Mouse (Mus musculus): ENCODE data around the gene Rassf6.

Rassf6 gene

DNA sequence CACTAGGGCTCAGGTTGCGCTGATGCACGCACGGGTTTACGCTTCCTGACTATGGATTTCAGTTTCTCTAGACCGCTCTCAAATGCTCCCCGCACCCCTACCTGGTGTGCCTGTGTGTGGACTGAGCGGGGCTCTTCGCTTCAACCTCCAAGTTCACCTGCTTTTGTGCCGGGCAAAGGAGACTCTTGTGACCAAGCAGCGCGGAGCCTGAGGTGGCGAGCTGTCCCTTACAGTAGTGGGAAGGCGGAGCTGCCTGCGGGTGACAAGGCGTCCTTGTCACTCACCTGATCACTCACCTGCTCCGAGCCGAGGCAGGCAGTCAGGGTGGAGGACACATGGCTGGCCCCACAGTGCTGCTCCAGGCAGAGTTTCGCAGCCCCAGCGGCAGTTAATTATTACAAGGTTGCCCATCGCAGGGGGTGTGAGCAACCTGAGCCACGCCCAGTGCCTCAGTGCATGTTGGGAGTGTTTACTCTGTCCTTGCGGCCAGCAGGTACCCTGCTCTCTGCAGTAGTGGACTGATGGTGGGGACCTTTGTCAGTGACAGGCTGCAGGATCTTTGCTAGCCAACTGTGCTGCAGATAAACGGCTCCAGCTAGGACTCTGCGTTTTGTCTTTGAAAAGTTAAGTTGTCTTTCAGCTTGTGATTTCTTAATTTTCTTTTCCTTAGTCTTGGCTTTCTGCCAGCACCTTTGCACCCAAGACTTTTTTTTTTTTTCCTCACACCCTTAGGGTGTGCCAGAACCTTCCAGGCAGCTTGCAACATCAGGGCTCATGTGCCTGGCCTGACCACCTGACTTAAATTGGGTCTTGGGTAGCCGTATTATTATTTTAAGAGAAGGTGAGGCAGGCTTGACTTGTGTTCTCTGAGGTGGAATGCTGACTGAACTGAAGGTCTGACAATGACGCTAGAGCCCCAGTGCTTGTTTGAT lies at the start of gene Rassf6:
Gene Rassf6, minus strand, starts transcription at position 372 of the 932 bp plus-strand sequence.
- no peak for DNase-seq (ENCODE audit: low spot score in 2 of 2)

DNA sequence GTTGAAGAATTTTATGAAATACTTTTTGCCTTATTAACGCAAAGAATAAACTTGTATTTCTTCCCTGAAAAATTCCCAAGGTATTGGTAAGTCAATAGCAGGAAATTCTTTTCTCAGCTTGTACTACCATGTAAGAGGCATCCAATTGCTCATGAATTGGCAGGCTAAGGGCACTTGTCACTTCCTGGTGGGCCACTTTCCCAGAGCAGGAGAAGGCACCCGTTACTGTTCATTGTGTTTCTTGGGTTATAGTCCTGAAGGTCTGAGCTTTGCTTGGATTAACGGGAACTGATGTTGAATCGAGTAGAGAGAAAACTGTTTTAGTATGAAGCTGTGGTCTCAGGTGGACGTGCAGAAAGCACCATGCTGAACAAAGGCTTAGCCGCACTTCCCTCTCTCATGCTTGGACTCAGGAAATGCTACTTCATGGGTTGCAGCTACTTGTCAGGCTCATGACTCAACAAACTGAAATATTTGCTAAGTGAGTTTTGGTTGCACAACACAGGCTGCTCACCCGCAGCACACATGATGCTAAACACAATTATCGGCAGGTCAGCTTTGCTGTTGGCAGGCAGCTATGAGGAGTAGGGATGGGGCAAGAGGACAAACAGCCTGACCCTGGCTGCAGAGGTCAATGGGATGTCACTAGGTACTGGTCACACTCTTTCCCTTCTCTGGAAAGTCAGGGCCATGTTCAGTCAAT lies 49.1 kb upstream of the Rassf6 start:
- DNase-seq (ENCODE audit: low spot score in 2 of 2), result no peak

DNA sequence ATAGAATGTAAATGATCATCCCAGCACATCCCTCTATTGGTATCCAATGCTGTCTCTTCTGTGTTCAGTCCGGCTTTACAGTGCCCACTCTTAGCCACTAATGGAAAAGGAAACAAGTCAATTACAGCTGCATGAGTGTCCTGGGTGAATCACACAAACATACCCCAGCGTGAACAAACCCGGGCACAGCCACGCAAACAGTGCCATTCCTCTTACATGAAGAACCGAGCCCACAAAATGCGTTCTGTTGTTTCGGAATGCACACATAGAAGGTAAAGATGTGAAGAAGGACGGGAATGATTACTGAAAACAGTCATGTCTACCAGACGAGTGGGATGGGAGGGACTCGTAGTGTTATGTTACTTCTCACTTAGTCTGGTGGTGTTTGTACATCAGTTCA lies 47.5 kb upstream of the Rassf6 start:
- DNase-seq (ENCODE audit: low spot score in 2 of 2), result no peak

DNA sequence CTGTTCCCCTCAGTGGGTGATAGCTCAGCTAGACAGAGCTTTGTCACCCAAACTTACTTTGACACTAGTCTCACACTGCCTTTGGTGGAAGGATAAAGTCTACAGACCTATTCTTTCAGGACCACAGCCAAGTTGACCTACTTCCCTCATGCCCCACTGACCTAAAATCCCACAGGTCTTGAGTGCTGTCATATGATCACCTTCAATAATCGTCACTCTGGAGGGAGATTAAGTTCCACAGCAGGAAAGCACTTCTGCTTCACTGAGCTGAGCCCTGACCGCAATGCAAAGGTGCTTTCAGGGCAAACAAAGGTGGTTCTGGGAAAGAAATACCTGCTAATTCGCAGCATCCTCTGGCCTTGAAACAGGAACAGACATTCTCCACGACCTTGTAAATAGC lies 44.5 kb upstream of the Rassf6 start:
- DNase-seq (ENCODE audit: low spot score in 2 of 2), result no peak

DNA sequence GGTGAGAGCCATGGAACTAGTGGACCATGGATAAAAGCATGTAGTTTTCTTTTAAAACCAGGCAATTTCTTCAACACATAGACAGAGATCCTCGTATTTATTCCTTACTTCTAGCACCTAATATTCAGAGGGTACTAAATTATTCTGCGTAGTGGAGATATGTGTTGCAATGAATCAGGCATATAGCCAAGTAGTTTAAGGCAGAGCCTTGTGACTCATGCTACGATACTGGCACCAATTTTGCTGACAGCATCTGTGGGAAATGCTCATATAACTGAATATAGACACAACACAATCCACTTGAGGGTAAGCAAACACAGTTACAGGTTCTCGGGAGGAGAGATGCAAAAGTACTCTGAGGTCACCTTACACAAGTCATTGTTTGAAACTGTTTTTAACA lies 41.4 kb upstream of the Rassf6 start:
- no peak for DNase-seq (ENCODE audit: low spot score in 2 of 2)

DNA sequence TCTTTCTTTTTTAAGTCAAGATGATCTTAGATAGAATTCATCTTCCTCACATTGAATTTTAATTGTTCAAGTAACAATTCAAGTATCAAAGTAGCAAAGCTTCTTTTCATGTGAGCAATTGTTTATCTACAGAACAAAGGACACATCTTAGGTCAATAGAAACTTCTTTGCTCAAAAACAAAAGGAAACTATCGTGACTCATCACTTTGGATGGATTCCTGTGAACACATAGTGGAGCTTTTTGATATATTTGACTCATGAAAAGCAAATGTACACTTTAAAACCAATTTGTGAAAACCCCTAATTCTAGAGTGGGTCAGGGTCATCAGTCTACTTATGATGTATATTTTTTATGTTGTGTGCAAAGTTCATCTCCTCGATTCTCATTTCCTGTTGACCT lies 37.1 kb upstream of the Rassf6 start:
- DNase-seq (ENCODE audit: low spot score in 2 of 2), result no peak

DNA sequence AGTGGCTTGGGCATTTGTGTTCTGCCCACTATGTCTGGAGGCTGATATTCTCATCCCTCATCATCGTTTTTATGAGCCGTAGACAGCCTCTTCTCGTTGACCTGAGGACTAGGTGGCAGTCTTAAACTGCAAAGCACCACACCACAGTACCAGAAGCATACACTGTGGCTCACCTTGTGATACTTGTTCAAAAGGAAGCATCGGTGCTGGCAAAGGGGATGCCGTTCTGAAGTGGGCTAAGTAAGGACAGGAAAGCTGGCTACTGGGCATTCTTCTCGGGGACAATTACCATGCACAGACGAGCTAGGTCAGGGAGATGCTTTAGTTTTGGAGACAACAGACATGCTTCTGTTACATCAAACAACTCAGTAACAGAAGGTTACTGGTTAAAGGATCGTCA lies 21.4 kb upstream of the Rassf6 start:
- DNase-seq (ENCODE audit: low spot score in 2 of 2), result no peak

DNA sequence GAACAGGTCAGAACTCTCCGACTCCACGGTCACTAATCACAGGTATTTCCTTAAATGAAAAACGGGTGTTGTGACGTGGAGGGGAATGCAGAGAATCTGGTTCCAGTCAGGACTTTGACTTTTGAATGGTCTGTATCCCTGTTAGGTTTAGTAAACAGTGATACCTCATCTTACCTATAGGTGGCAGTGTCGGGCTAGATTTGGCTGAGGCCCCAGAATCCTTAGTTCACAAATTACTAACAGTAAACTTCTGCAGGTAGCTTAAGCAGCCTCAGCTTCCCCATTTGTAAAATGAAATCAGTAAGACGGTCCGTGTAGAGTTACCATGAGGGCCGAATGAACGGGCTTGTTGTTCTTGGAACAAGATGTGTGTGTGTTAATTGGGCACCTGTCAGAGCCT lies 21.0 kb upstream of the Rassf6 start:
- DNase-seq (ENCODE audit: low spot score in 2 of 2), result peak in 1 of 2 experiments; percentile 46

DNA sequence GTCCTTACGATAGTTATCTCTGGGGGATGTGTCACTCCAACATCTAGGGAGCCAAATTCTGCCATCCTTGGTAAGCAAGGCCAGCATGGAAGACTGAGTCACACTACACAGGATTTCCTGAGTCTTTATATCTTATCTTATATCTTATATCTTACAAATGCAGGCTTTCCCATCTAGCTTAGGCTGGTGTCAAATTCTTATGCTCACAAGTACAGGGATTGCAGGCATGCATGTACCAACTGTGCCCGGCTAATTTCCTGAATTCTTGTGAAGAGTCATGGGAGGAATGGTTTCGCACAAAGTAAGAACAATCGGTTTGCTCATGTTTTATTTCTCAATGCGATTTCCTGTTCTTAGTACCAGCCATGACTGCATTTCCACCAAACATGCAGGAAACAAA lies 20.0 kb upstream of the Rassf6 start:
- DNase-seq (ENCODE audit: low spot score in 2 of 2), result no peak

DNA sequence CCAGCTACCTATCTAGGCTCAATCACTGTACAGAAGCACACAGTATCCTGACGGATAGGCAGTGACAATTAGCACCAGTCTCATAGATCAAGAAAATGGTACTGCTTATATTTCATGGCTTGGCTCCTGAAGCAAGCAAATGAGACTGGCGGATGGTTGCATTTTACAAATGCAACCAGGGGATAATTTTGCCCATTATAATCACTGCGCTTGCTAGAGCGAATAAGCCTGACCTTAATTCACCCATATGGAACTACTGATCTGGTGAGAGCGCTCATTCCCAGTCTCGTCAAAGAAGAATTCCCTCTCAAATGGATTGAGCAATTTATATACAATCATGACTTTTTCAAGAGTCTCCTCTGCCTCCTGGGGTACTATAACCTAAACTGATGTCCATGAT lies 16.2 kb upstream of the Rassf6 start:
- DNase-seq (ENCODE audit: low spot score in 2 of 2), result no peak

DNA sequence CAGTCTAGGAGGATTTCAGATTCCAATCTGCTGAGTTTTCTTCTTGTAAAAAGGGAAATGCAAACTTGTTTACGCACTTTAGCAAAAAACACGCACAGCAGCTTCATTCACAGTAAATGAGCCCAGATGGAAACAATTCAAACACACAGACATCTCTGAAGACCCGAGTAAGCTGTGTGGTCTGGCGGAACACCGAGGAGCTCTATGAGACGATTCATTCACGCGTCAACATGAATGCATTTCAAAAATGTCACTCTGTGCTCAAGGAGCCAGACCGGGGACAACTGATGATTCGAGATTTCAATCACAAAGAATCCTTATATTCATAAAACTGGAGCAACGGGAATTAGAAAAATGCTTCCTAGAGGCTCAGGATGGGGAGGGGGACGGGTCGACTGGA lies 15.4 kb upstream of the Rassf6 start:
- DNase-seq (ENCODE audit: low spot score in 2 of 2), result no peak

DNA sequence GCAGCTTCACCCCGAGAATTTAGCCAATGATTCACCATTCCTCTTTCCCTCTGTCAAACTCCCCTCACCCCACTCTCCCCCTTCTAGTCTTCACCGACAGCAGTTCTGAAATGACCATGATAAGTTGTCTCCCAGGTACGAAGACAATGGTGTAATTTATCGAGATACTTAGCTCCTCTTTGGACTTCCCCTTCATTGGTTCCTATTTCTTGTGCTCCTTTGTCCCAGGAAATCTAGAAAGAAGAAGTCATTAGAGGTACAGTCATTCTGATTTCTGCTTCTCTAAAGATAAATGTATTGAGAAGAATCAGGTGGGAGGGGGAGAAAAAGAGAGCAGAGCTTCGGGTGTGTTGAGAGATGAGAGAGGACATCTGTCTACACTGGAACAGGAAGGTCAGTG lies 14.3 kb upstream of the Rassf6 start:
- no peak for DNase-seq (ENCODE audit: low spot score in 2 of 2)

DNA sequence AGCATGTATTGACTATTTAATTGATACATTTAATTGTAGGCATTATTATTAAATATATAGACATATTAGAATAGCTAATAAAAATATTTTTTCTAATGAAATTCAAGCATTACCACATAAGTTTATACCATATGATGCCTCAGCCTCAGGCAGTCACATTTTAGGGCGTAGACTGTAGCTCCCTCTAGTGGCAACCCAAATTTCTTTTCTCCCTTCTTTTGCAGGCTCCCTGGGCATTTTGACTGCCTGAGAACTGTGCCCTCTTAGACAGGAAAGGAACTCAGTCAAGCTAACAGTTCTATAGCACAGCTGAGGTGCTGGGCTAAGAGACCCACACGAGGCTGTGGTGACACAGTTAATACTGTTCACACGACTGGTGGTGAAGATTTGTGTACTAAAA lies 12.3 kb upstream of the Rassf6 start:
- peak in 1 of 2 experiments; percentile 66 for DNase-seq (ENCODE audit: low spot score in 2 of 2)

DNA sequence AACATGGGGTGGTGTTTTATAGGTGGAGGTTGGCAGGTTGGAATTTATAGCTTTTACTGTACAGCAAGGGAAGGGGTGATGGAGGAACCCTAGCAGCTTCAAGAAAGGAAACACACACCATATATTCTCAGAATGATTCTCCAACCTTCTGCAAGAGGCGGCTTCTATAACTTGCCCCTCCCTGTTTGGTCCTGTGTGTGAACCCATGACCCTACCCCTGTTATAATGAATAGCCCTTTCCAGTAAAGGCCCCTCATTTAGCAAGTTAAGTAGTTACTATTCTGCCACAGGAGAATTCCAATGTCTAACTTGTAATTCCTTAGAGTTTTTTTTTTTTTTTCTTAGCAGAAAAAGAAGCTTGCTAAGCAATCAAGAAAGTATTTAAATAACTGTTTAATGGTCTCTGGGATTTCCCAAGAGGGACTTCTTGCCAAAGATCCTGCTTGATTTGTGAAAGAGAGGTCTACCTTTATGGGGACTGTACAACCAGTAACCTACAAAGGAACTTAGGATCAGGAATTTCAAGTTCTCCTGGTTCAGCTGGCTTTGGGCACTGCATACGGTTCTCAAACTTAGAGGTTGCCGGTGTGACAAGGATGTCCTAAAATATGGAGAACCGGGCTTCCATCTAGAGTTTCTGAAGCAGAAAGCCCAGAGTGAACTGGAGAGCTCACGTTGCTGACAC lies 10.2 kb upstream of the Rassf6 start:
- DNase-seq (ENCODE audit: low spot score in 2 of 2), result no peak

DNA sequence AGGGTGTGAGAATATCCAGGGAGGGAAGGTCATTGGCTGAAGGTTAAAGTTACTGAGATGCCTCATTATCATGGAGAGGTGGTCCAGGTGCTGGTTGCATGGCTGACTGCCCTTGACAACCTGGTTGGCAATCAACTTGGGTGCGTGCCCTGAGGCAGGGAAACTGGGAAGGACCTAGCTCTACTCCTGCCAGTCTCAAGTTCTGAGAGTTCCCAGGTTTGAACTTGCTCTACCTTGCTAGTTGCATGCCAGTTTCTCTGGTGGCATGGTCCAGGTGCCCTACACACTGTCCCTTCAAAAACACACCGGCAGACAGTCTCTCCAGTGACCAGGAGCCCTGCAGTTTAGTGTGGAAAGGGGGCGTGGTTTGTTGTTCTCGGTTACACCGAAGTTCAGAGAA lies 7.0 kb upstream of the Rassf6 start:
- no peak for DNase-seq (ENCODE audit: low spot score in 2 of 2)

DNA sequence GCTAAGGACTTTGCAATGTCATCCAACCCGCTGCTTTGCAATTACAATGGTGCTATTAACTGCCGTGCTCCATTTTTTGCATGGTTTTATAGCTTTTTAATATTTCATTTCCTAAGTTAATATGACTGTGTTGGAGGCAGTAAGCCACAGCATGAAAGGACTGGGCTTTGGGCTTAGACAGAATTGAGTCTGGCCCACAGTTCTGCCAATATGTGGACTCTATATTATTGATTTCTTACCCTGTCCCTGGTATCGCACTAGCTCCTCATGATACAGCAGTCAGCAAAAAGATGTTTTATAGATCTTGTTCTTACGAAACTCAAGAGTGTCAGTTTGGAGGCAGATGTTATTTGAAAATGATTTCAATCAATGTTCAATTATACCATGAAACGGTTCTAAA lies 5.9 kb upstream of the Rassf6 start:
- DNase-seq (ENCODE audit: low spot score in 2 of 2), result no peak

DNA sequence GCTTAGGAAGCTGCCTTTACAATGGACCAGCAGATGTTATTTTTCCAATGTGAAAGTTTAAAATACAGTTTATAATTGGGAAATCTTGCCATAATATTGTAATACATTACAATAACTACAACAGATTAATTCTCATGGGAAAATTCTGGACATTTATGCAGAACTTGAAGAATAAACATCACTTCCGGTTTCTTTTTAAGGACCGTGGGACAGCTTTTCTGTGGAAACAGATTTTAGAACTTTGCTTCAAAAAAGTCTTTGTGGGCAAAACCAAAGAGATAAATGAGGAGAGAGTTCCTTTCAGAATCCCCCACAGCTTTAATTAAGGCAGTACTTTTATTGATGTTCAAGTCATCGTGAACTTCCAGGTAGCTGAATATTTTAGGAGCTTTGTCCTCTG lies 5.1 kb upstream of the Rassf6 start:
- DNase-seq (ENCODE audit: low spot score in 2 of 2), result no peak

DNA sequence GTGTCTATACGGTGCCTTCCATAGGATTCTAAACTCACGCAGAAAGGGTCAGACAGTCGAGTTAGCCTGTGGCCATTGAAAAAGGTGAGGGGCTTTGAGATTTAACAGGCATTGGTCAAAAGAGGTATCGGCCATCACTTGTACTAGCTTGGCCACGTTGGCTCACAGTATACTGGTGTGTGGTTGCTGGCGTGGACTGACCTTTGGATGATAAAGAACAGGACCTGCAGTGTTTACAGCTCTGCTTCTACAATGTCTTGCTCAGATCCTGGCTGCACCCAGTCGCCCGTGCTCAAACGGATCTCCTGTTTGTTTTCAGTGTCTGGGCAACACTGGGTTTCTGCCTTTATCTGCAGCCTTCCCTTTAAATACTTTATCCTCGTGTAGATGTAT lies 757 bp upstream of the Rassf6 start:
- DNase-seq (ENCODE audit: low spot score in 2 of 2), result no peak

DNA sequence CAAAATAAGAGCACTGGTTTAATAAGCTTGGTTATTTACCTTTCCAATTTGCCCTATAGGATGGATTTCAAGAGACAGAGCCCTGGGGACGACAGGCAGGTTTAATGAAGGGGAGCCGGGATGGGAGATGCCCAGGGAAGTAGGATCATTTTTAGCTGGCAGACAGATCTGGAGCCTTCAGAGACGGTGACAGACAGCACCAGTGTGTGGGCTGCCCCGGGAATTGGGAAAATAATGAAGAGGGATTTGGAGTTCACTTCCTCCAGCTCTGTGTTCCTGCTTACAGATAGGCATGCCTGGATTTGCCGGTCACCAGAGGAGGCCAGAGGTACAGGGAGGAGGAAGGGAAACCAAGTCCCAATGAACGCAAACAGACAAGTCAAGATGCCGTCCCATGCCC lies 5.6 kb downstream of the Rassf6 start:
- no peak for DNase-seq (ENCODE audit: low spot score in 2 of 2)

DNA sequence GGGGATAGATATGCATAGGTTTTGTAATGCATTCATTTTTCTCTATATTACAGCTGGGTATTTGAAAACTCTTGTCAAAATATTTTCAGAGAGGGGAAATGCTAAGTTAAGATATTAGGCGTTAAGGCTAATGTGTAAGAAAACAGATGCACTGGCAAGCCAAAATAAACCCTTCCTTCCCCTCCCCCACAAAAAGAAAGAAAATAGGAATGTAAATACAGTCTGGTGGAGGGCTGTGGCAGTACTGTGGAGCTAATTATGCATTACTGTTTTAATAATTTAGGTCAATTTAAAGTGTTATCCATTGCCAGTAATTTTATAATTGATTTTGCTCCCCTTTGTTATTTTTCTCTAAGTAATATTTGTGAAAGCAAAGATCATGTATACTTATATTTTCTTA lies 11.9 kb downstream of the Rassf6 start:
- no peak for DNase-seq (ENCODE audit: low spot score in 2 of 2)

DNA sequence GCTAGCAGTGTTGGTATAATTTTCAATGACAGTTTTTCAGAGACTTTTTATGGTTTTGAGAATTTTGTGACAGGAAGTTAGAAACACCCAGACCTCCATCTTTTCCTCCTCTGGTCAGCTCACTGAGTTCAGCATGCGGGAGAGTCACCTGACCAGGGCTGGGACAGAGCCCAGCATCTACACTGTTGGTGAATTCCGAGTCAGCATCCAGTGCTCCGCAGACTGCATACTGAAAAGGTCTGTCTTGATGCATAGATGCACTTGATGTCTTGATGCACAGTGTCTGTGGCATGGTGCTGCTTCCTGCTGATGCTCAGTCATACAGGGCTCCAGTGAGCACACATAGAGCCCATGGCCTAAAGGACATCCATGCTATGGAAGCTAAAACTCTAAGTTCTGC lies 12.4 kb downstream of the Rassf6 start:
- no peak for DNase-seq (ENCODE audit: low spot score in 2 of 2)

DNA sequence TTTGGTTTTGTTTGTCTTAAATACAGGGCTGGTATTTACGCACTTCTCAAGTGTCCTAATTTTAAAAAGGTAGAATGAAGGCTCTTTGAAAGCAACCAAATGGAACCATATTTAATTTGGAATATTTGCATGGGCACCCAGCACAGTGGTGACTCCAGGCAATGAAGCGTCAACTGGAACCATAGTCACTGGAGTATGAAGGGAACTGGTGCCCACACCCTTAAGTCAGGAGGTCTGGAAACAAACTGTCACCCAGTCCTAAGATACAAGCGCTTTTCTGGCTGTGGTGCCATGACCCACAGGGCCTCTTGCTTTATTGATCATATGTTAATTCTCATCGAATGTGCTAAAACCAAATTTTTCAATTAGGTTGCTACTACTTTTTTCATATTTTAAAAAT lies 13.0 kb downstream of the Rassf6 start:
- no peak for DNase-seq (ENCODE audit: low spot score in 2 of 2)

Measured in cerebellum, postnatal 4 days (tissue).